Mouse (Mus musculus) cerebellum, postnatal 36 days (tissue): ENCODE data around the gene Ppp1r18.
"Not testable (repeated sequence)": the region's sequence is repeated elsewhere in the genome, so short reads cannot be mapped to it uniquely, and the experiment has no call there.

Source experiments
- DNase-seq, 2 experiments: peaks; one replicate each; pipeline ENCODE4 v3.0.0; 2021 to 2022; ENCODE audit warnings: mixed read lengths in 2 of 2

The Ppp1r18 gene

GRCm38 (mm10) chr17:35837487-35837886, 27.9 kb upstream of the Ppp1r18 start:
- peak; percentile 36 to 48 for DNase-seq

DNA sequence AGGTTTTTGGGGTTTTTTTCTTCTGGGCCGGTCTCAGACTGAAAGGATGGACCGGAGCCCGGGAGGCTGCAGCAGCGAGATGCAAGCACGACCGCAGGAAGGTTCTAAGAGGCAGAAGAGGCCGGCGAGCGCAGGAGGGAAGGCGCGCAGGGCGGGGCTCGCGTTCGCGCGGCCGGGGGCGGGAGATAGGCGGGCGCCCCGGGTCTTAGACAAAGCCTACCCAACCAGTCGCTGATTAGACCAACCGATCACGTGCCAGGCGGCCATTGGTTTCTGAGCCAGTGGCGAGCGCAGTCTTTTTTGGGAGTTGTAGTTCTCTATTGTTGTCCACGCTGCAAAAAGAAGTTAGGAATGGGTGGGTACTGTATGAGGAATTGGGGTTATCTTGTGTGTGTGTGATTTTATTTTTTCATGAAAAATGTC, 27.3 kb upstream of the Ppp1r18 start, which contains the start of gene Tubb5:
Gene Tubb5 (minus strand): TSS at position 185 of the 423 bp plus-strand sequence.
- peak; percentile 94 to 97 for DNase-seq

GRCm38 (mm10) chr17:35838570-35838969, 26.8 kb upstream of the Ppp1r18 start:
- no peak for DNase-seq

DNA sequence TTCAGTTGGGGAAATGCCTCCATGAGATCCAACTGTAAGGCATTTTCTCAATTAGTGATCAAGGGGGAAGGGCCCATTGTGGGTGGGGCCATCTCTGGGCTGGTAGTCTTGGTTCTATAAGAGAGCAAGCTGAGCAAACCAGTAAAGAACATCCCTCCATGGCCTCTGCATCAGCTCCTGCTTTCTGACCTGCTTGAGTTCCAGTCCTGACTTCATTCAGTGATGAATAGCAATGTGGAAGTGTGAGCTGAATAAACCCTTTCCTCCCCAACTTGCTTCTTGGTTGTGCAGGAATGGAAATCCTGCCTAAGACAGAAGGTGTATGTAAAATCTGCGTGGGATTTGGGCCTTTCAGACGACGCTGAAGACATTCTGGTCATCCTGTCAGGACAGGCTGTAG, 26.4 kb upstream of the Ppp1r18 start:
- DNase-seq: not testable (repeated sequence)

DNA sequence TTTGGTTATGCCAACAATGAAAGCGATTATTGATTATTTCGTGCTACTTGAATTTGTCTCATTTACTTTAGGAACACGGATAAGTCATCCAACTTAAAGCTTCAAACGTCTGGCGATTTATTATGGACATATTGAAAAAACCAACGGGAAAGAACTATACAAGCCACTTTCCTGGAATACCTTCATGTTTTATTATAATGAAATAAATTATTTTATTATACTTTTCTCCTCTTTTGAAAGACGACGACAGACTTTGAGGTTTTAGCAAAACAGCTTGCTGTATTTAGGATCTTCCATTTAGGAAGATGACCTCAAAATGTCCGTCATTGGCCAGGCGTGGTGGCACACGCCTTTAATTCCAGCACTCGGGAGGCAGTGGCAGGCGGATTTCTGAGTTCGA, 24.8 kb upstream of the Ppp1r18 start:
- DNase-seq: no peak

DNA sequence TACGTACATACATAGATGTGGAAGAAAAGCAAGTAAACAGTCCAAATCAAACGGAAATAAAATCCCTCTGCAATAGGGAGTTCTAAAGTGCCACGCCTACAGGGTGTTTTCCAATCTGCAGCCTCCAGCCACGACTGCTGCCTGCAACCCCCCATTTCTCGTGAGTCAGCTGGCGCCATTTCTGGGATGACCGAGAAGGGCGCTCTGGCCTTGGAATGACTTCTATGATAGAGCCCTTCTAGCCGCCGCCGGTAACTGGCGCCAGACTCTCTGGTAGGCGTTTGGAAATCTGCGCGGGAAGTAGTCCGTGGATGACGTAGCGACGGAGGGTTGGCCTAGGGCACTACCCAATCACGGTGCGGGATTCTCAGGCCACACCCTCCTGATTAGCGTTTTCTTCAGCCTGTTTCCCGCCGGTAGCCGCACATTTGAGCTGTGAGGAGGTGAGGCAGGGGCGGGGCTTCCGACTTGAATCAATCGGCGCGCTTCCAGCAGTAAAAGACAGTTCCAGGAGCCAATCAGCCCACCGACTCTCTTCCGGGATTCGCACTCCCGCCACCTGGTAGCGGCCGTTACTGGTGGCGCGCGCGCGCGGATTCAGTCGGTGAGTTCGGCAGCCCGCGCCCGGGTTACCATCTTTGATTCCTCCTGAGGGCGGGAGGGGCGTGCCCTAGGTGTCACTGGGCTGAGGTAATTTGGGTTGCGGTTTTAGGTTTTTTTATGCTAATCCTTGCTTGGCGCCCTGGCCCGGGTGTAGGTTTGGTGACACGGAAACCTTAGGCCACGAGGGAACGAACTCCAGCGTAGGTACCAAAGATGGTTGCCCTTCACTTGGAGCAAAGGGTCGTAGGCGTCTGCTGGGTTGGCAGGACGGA, 24.1 kb upstream of the Ppp1r18 start, which contains the start of gene Mdc1:
Gene Mdc1 (plus strand): TSS at position 440 of the 875 bp plus-strand sequence.
- peak; percentile 99 for DNase-seq

GRCm38 (mm10) chr17:35842006-35842405, 23.4 kb upstream of the Ppp1r18 start:
- no peak for DNase-seq

DNA sequence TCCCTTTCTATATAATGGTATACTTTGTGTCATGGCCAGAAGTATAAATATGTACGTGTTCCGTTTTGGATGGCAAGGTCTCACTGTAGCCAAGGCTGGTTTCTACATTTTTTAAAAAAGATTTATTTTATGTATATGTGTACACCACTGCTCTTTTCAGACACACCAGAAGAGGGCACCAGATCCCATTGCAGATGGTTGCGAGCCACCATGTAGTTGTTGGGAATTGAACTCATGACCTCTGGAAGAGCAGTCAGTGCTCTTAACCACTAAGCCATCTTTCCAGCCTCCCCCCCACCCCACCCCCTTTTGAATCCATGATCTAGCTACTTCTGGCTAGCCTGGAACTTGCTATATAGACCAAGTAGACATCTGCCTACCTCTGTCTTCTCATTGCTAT, 21.9 kb upstream of the Ppp1r18 start:
- DNase-seq: no peak

GRCm38 (mm10) chr17:35848112-35848511, 17.3 kb upstream of the Ppp1r18 start:
- DNase-seq: no peak

DNA sequence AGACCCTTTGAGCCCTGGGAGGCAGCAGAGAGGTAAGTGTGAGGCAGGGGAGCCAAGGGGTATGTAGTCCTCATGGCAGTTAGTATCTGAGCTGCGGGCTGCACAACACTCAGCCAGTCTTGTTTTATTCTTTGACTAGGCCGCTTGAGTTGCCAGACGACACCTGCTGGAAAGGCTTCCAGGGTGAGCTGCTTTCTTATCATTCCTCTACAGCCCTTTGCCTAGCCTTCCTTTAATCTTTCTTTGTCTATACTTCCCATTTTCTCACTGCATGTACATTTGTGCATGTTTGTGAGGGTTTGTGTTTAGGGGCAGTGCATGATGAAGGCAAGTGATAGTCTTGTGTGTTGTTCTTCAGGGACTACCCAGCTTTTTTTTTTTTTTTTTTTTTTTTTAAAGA, 14.4 kb upstream of the Ppp1r18 start:
- no peak for DNase-seq

GRCm38 (mm10) chr17:35859371-35859770, 6.0 kb upstream of the Ppp1r18 start:
- DNase-seq: no peak

GRCm38 (mm10) chr17:35859835-35860234, 5.6 kb upstream of the Ppp1r18 start:
- no peak for DNase-seq

- DNase-seq: no peak
Measured at GRCm38 (mm10) chr17:35860831-35861197, 4.6 kb upstream of the Ppp1r18 start.

DNA sequence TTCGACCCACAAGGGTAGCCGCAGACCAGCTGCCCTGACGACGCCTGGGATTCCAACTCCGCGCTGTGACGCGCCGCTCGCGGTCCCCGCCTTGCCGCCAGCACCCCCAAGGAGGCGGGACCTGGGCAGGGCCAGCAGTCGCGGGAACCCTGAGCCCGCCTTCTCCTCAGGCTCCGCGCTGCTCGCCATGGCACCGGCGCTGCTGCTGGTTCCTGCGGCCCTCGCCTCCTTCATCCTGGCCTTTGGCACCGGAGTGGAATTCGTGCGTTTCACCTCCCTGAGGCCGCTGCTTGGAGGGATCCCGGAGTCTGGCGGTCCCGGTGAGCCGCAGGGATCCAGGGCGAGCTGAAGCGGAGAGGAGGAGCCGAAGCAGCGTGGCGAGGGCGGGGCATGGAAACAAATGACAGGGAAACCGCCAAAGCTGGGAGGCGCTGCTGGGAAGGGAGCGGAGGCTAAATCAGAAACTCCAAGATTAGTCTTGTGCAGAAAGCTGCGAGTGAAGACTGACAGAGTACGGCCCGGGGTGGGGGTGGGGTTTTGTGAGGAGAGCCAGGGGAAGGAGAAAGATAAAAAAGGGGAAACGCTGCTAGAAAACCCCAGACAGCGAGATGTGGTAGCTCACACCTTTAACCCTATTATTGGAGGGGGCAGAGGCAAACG, 4.1 kb upstream of the Ppp1r18 start, which contains the start of gene Nrm:
Gene Nrm (plus strand): TSS at position 121 of the 660 bp plus-strand sequence.
- peak; percentile 87 to 89 for DNase-seq

GRCm38 (mm10) chr17:35864832-35865353, 500 bp upstream of the Ppp1r18 start:
- no peak for DNase-seq

DNA sequence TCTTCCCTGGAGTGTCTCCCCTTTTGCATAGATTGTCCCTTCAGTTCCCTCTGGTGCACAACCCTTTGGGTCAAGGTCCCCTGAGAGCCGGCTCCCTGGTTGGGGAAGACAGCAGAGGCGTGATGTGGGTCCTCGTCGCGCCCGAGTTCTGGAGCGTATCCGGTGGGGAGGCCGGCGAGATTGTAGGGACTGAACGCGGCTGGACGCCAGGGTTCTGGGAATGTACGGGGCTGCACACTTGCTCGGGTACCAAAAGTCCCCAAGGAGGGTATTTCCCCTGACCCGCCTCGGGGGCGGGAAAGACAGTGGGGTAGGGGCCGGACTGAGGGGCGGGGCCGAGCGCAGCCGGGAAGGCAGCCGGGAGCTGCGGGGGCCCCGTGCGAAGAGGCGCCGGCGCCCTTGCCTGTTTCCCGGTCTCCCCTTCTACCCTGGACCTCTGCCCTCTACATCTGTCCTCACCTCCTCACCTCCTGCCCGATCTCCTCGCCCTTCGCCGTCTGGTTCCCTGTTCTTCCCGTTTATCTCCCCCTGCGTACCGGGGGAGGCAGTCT, 963 bp downstream of the Ppp1r18 start:
- peak; percentile 18 to 29 for DNase-seq

DNA sequence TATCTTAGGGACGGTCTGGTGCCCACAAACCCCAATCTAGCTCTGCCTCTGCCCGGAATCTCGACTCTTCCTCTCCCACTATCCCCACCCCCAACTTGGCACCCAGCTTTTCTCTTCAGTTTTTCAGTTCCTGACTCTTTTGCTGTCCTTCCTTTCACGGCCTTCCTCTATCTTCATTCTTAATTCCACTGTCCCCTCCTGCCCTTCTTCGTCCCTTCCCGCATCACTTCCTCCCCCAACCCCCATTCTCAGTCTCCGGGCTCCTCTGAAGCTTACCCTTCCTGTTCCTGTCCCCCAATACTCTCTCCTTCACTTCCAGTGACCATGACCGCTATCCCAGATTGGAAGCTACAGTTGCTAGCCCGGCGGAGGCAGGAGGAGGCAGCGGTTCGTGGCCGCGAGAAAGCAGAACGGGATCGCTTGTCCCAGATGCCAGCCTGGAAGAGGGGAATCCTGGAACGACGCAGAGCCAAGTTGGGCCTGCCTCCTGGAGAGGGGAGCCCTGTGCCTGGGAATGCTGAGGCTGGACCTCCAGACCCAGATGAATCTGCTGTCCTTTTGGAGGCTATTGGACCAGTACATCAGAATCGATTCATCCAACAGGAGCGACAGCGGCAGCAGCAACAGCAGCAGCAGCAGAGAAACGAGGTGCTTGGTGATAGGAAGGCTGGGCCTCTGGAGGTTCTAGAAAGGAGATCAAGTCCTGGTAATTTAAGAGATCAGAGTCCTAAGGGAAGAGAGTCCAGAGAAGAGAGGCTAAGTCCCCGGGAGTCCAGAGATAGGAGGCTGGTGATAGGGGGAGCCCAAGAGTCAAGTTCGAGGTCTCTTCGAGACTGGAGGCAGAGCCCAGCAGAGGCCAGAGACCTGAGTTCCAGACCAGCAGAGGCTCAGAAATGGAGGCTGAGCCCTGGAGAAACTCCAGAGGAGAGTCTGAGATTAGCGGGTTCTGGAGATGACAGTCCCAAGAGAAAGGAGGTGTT, 1.8 kb downstream of the Ppp1r18 start:
- no peak for DNase-seq

DNA sequence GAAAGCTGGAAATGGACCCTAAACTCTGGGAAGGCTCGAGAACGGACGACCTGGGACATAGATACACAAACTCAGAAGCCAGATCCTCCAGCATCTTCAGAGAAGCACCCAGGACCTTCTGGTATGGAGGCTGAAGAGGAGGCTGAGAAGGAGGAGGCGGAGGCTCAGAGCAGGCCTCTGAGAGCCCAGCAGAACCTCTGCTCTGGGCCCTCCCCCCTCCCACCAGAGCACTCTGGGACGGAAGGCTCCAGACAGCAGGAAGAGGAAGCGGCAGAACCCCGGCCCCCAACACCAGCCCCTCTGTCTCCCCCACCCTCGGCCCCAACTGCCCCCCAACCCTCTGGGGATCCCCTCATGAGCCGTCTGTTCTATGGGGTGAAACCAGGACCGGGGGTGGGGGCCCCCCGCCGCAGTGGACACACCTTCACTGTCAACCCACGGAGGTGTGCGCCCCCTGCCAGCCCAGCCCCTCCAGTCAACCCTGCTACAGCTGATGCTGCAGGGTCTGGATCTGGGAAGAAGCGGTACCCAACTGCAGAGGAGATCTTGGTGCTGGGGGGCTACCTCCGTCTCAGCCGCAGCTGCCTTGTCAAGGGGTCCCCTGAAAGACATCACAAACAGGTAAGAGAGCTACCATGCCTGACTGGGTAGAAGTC, 2.9 kb downstream of the Ppp1r18 start:
- DNase-seq: no peak

- DNase-seq: no peak
Measured at GRCm38 (mm10) chr17:35868961-35869345, 3.6 kb downstream of the Ppp1r18 start.

GRCm38 (mm10) chr17:35869346-35870067, 4.1 kb downstream of the Ppp1r18 start:
- DNase-seq: no peak
